Mouse (Mus musculus) lung, embryonic 16.5 days (tissue): ENCODE data around the gene Ccdc13. TPM values are rescaled to one million over a fixed set of nuclear protein-coding genes. Genes with fewer than 3 reads are reported as not detected.

Experiments used
- ATAC-seq: fragments of 200-750 bp; cut with Nextera tagmentation; 2 replicates; pipeline ENCODE4 v1.8.0; 2017; ENCODE audit warnings: low read depth, mild to moderate bottlenecking, moderate library complexity
- H3K27ac ChIP-seq: fragments of 300-500 bp; sonication (generic); 2 replicates; pipeline ENCODE4 v1.5.1; 2014; ENCODE audit warnings: mild to moderate bottlenecking, control low read depth, low read length
- H3K27me3 ChIP-seq: fragments of 300-500 bp; sonication (generic); 2 replicates; pipeline ENCODE4 v1.6.1; 2014; ENCODE audit warnings: low read depth, low read length, mixed read lengths; ENCODE audit not compliant: control insufficient read depth, insufficient read depth
- H3K36me3 ChIP-seq: fragments of 300-500 bp; sonication (generic); 2 replicates; pipeline ENCODE4 v1.6.1; 2014; ENCODE audit warnings: low read length; ENCODE audit not compliant: control insufficient read depth, insufficient read depth
- H3K4me1 ChIP-seq: fragments of 300-500 bp; sonication (generic); replicated peaks from 2 replicates; pipeline ENCODE4 v1.6.1; 2014; ENCODE audit warnings: low read length, mixed read lengths; ENCODE audit not compliant: control insufficient read depth, insufficient read depth
- H3K4me2 ChIP-seq: fragments of 300-500 bp; sonication (generic); 2 replicates; pipeline ENCODE4 v1.6.1; 2014; ENCODE audit warnings: low read depth, low read length, control low read depth
- H3K4me3 ChIP-seq: fragments of 300-500 bp; sonication (generic); 2 replicates; pipeline ENCODE4 v1.5.1; 2014; ENCODE audit warnings: mild to moderate bottlenecking, low read length, control low read depth
- H3K9ac ChIP-seq: fragments of 300-500 bp; sonication (generic); 2 replicates; pipeline ENCODE4 v1.6.1; 2014; ENCODE audit warnings: low read length, control low read depth
- H3K9me3 ChIP-seq: fragments of 300-500 bp; sonication (generic); 2 replicates; pipeline ENCODE4 v1.6.1; 2016; ENCODE audit warnings: low read length; ENCODE audit not compliant: control insufficient read depth
- WGBS: fragments of 180-500 bp; shearing (Covaris S2); extraction: QIAGEN DNeasy Blood & Tissue Kit; methylation state at CpG from one replicate; pipeline ENCODE4 v1.1.7; 2014; 5-methylcytosine and 5-hydroxymethylcytosine counted together
- polyA plus RNA-seq: library from polyadenylated mRNA; unstranded; fragments of >200 nt; fragmentation: Nextera tagmentation; extraction: Ambion mirVana; gene quantifications from 2 replicates; pipeline ENCODE4 v1.2.1, GENCODE M21; 2015

The Ccdc13 gene
- 2.0 and 2.4 TPM in 2 replicates for polyA plus RNA-seq

DNA sequence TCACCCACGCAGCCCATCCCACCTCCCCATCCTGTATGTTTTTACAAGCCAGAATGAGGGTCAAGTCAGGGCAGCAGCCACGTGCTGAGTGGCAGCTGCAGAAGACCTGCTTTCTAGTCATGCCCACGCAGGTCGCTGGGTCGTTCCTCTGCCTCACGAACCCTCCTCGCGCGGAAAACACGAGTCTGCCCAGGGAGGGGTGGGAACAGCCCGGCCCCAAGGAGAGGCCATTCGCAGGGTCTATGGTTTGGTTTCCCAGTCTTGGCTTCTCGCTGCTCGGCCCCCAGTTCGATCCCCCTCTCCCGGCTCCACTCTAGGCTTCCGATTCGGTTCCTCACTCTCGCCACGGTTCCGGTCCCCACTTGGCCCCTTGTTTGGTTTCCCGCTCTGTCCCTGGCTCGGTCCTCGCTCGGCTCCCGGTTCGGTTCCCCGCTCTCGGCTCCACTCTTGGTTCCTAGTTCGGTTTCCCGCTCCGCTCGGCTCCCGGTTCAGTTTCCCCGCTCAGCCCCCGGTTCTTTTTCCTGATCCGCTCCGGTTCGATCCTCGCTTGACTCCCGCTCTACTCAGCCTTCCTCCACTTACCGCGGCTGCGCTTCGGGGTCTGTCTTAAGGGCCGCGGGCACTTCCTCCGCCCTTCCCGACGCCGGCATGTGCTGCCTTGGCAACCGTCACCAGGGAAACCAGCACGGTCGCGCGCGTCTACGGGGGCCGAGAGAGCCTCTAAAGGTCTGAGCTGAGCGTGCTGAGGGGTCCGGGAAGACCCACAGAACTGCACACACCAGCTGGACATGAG lies at the start of gene Ccdc13:
Gene Ccdc13, minus strand, starts transcription at position 633 of the 793 bp plus-strand sequence.
- H3K27ac ChIP-seq: no peak within 1 kb of the TSS
- no peaks in the 10 kb centered on the region for H3K36me3 ChIP-seq
- H3K4me1 ChIP-seq: peaks cover 9% of the 10 kb centered on the region; the same call in 1 of the 2 replicates
- H3K9ac ChIP-seq: peak within 1 kb of the TSS; percentile 63
- peaks cover 6% of the 10 kb centered on the region; the same call in 1 of the 2 replicates for H3K9me3 ChIP-seq
- WGBS: 4% methylated on average over 61 of the region's 61 CpGs
- H3K4me2 ChIP-seq: peak within 1 kb of the TSS; percentile 69
- no peaks in the 10 kb centered on the region for H3K27me3 ChIP-seq
- H3K4me3 ChIP-seq: peak within 1 kb of the TSS; percentile 50
- peak; percentile 92 for ATAC-seq

GRCm38 (mm10) chr9:121882015-121882457 lies 42.8 kb upstream of the Ccdc13 start:
- H3K36me3 ChIP-seq: no peaks in the 10 kb centered on the region
- WGBS: 24% methylated on average over 7 of the region's 7 CpGs
- peak overlapping the region; percentile 61 for H3K27ac ChIP-seq
- H3K4me2 ChIP-seq: no peak overlapping the region
- ATAC-seq: peak; percentile 76
- no peak overlapping the region for H3K4me3 ChIP-seq
- no peak overlapping the region for H3K9ac ChIP-seq
- H3K27me3 ChIP-seq: no peaks in the 10 kb centered on the region
- no peaks in the 10 kb centered on the region for H3K9me3 ChIP-seq
- H3K4me1 ChIP-seq: peaks cover 2% of the 10 kb centered on the region; the same call in 1 of the 2 replicates

GRCm38 (mm10) chr9:121881301-121881700 lies 42.0 kb upstream of the Ccdc13 start:
- Histone ChIP-seq H3K27ac (peak overlapping the region; percentile 57; the same call in 1 of the 2 replicates), H3K4me3 (no peak overlapping the region), H3K4me2 (no peak overlapping the region), H3K27me3 (no peaks in the 10 kb centered on the region), H3K4me1 (peaks cover 2% of the 10 kb centered on the region; the same call in 1 of the 2 replicates), H3K9me3 (no peaks in the 10 kb centered on the region), H3K9ac (no peak overlapping the region), H3K36me3 (no peaks in the 10 kb centered on the region)
- ATAC-seq: no peak
- 65% methylated on average over 6 of the region's 6 CpGs for WGBS

- H3K27ac ChIP-seq: no peak overlapping the region
- no peaks in the 10 kb centered on the region for H3K36me3 ChIP-seq
- H3K9me3 ChIP-seq: no peaks in the 10 kb centered on the region
- peak overlapping the region; percentile 30; the same call in 1 of the 2 replicates for H3K4me2 ChIP-seq
- H3K9ac ChIP-seq: no peak overlapping the region
- peak overlapping the region; percentile 4; the same call in 1 of the 2 replicates for H3K4me3 ChIP-seq
- no peaks in the 10 kb centered on the region for H3K27me3 ChIP-seq
- peaks cover 2% of the 10 kb centered on the region; the same call in 1 of the 2 replicates for H3K4me1 ChIP-seq
- peak; percentile 56; the same call in 1 of the 2 replicates for ATAC-seq
- WGBS: 22% methylated on average over 14 of the region's 14 CpGs
Measured at GRCm38 (mm10) chr9:121880840-121881239, 41.6 kb upstream of the Ccdc13 start.

GRCm38 (mm10) chr9:121877052-121877740 lies 37.9 kb upstream of the Ccdc13 start:
- Histone ChIP-seq H3K27ac (no peak overlapping the region), H3K4me1 (peaks cover 2% of the 10 kb centered on the region; the same call in 1 of the 2 replicates), H3K4me2 (no peak overlapping the region), H3K9me3 (no peaks in the 10 kb centered on the region), H3K36me3 (no peaks in the 10 kb centered on the region), H3K9ac (no peak overlapping the region), H3K4me3 (no peak overlapping the region), H3K27me3 (no peaks in the 10 kb centered on the region)
- peak; percentile 63 for ATAC-seq
- WGBS: 7% methylated on average over 3 of the region's 3 CpGs

- H3K4me1 ChIP-seq: no peaks in the 10 kb centered on the region
- H3K36me3 ChIP-seq: no peaks in the 10 kb centered on the region
- no peak overlapping the region for H3K4me2 ChIP-seq
- no peak overlapping the region for H3K27ac ChIP-seq
- H3K4me3 ChIP-seq: no peak overlapping the region
- H3K9ac ChIP-seq: no peak overlapping the region
- ATAC-seq: no peak
- no peaks in the 10 kb centered on the region for H3K9me3 ChIP-seq
- no peaks in the 10 kb centered on the region for H3K27me3 ChIP-seq
Measured at GRCm38 (mm10) chr9:121873578-121873977, 34.3 kb upstream of the Ccdc13 start.

- H3K36me3 ChIP-seq: no peaks in the 10 kb centered on the region
- H3K27me3 ChIP-seq: no peaks in the 10 kb centered on the region
- WGBS: 76% methylated on average over 2 of the region's 2 CpGs
- peaks cover 3% of the 10 kb centered on the region; the same call in 1 of the 2 replicates for H3K4me1 ChIP-seq
- no peak for ATAC-seq
- no peak overlapping the region for H3K27ac ChIP-seq
- no peak overlapping the region for H3K4me2 ChIP-seq
- no peak overlapping the region for H3K9ac ChIP-seq
- no peak overlapping the region for H3K4me3 ChIP-seq
- no peaks in the 10 kb centered on the region for H3K9me3 ChIP-seq
Measured at GRCm38 (mm10) chr9:121872062-121872683, 32.9 kb upstream of the Ccdc13 start.

- Histone ChIP-seq H3K4me2 (no peak overlapping the region), H3K36me3 (no peaks in the 10 kb centered on the region), H3K27me3 (no peaks in the 10 kb centered on the region), H3K4me1 (peaks cover 8% of the 10 kb centered on the region), H3K9me3 (no peaks in the 10 kb centered on the region), H3K27ac (no peak overlapping the region), H3K9ac (no peak overlapping the region), H3K4me3 (no peak overlapping the region)
- ATAC-seq: no peak
- 60% methylated on average over 4 of the region's 4 CpGs for WGBS
Measured at GRCm38 (mm10) chr9:121869973-121870515, 30.8 kb upstream of the Ccdc13 start.
